Mouse (Mus musculus): ENCODE data around the gene Pabpn1l.

- TF ChIP-seq CTCF (IDR thresholded peaks at IDR 0.05; ENCODE audit: borderline replicate concordance, insufficient read depth, low read length) (no peak), POLR2A (IDR thresholded peaks at IDR 0.05; ENCODE audit: low read depth, low read length) (no peak)
Observed at GRCm38 (mm10) chr8:122666827-122667226, 44.3 kb upstream of the Pabpn1l start.
